Mouse (Mus musculus): ENCODE data around the gene Ppp1r15a. TPM values are rescaled to one million over a fixed set of nuclear protein-coding genes. Genes with fewer than 3 reads are reported as not detected.
"Not testable (repeated sequence)": the region's sequence is repeated elsewhere in the genome, so short reads cannot be mapped to it uniquely, and the experiment has no call there.

Ppp1r15a gene
- total and polyA plus RNA-seq, 3 experiments, result 49.0 to 57.8 (median 49.7) TPM

GRCm38 (mm10) chr7:45484985-45485384, 41.1 kb downstream of the Ppp1r15a start:
- DNase-seq, result peak; percentile 64

- DNase-seq, result no peak
These were observed 43.9 kb downstream of the Ppp1r15a start for GRCm38 (mm10) chr7:45482166-45482565.

GRCm38 (mm10) chr7:45481374-45481927, 44.6 kb downstream of the Ppp1r15a start, which contains the start of gene Tulp2:
Gene Tulp2 (plus strand): TSS chr7:45481877.
- peak; percentile 71 for DNase-seq

GRCm38 (mm10) chr7:45480310-45480709, 45.8 kb downstream of the Ppp1r15a start:
- DNase-seq, result not testable (repeated sequence)

GRCm38 (mm10) chr7:45478774-45479173, 47.3 kb downstream of the Ppp1r15a start:
- DNase-seq, result no peak

GRCm38 (mm10) chr7:45477003-45477402, 49.1 kb downstream of the Ppp1r15a start:
- DNase-seq, result peak; percentile 71

GRCm38 (mm10) chr7:45476453-45476852, 49.6 kb downstream of the Ppp1r15a start:
- DNase-seq, result no peak

- peak; percentile 63 for DNase-seq
These were observed 50.6 kb downstream of the Ppp1r15a start for GRCm38 (mm10) chr7:45475291-45475969.

Other genes with a start within 250 kb of the Ppp1r15a start
Only the 30 nearest of the 34 such genes appear.
- under 1 TPM in 1 of 2 experiments, not detected in 1; 0.23 TPM for gene Hrc, start 191.0 kb downstream of the Ppp1r15a start, total RNA-seq (2021)
- gene Hrc, start 191.0 kb downstream of the Ppp1r15a start, polyA plus RNA-seq (2012; rRNA removed), result 0.18 TPM in 1 of 2 replicates, not detected in the other
- 1 to 10 TPM; 1.1 to 2.8 TPM for gene Ppfia3, start 159.2 kb downstream of the Ppp1r15a start, total RNA-seq (2021)
- gene Ppfia3, start 159.2 kb downstream of the Ppp1r15a start, polyA plus RNA-seq (2012; rRNA removed), result 4.3 and 4.7 TPM in 2 replicates
- 1 to 10 TPM; 2.4 to 3.8 TPM for gene Lin7b, start 155.7 kb downstream of the Ppp1r15a start, total RNA-seq (2021)
- gene Lin7b, start 155.7 kb downstream of the Ppp1r15a start, polyA plus RNA-seq (2012; rRNA removed), result 5.7 and 10.3 TPM in 2 replicates
- gene Snrnp70, start 130.5 kb downstream of the Ppp1r15a start, total RNA-seq (2021), result 100 to 1,000 TPM; 219 to 278 TPM
- gene Snrnp70, start 130.5 kb downstream of the Ppp1r15a start, polyA plus RNA-seq (2012; rRNA removed), result 230 and 236 TPM in 2 replicates
- gene Kcna7, start 120.6 kb downstream of the Ppp1r15a start, total RNA-seq (2021), result not detected
- not detected in 2 replicates for gene Kcna7, start 120.6 kb downstream of the Ppp1r15a start, polyA plus RNA-seq (2012; rRNA removed)
- not detected for gene Ntf5, start 112.6 kb downstream of the Ppp1r15a start, total RNA-seq (2021)
- not detected in 2 replicates for gene Ntf5, start 112.6 kb downstream of the Ppp1r15a start, polyA plus RNA-seq (2012; rRNA removed)
- gene Lhb, start 105.4 kb downstream of the Ppp1r15a start, total RNA-seq (2021), result not detected
- gene Lhb, start 105.4 kb downstream of the Ppp1r15a start, polyA plus RNA-seq (2012; rRNA removed), result not detected in 2 replicates
- 10 to 100 TPM; 46.4 to 57.6 TPM for gene Gys1, start 91.4 kb downstream of the Ppp1r15a start, total RNA-seq (2021)
- gene Gys1, start 91.4 kb downstream of the Ppp1r15a start, polyA plus RNA-seq (2012; rRNA removed), result 64.0 and 82.1 TPM in 2 replicates
- gene Ruvbl2, start 88.2 kb downstream of the Ppp1r15a start, total RNA-seq (2021), result 10 to 100 TPM; 38.2 to 52.3 TPM
- gene Ruvbl2, start 88.2 kb downstream of the Ppp1r15a start, polyA plus RNA-seq (2012; rRNA removed), result 70.2 and 89.3 TPM in 2 replicates
- 1,000 to 10,000 TPM; 1,338 to 1,480 TPM for gene Ftl1, start 66.4 kb downstream of the Ppp1r15a start, total RNA-seq (2021)
- gene Ftl1, start 66.4 kb downstream of the Ppp1r15a start, polyA plus RNA-seq (2012; rRNA removed), result 7,024 and 7,397 TPM in 2 replicates
- gene Bax, start 59.4 kb downstream of the Ppp1r15a start, total RNA-seq (2021), result 10 to 100 TPM; 52.5 to 60.6 TPM
- gene Bax, start 59.4 kb downstream of the Ppp1r15a start, polyA plus RNA-seq (2012; rRNA removed), result 148 and 158 TPM in 2 replicates
- under 1 TPM; 0.41 to 0.75 TPM for gene Tulp2, start 44.4 kb downstream of the Ppp1r15a start, total RNA-seq (2021)
- gene Tulp2, start 44.4 kb downstream of the Ppp1r15a start, polyA plus RNA-seq (2012; rRNA removed), result 0.44 and 0.64 TPM in 2 replicates
- gene Gm45808, start 39.5 kb downstream of the Ppp1r15a start, total RNA-seq (2021), result 10 to 100 TPM in 1 of 2 experiments, 1 to 10 TPM in 1; 2.2 to 33.5 TPM
- gene Gm45808, start 39.5 kb downstream of the Ppp1r15a start, polyA plus RNA-seq (2012; rRNA removed), result 0.45 TPM in 1 of 2 replicates, not detected in the other
- gene Dhdh, start 37.5 kb downstream of the Ppp1r15a start, total RNA-seq (2021), result 10 to 100 TPM; 55.4 to 71.1 TPM
- gene Dhdh, start 37.5 kb downstream of the Ppp1r15a start, polyA plus RNA-seq (2012; rRNA removed), result 17.6 and 21.4 TPM in 2 replicates
- 100 to 1,000 TPM; 280 to 286 TPM for gene Nucb1, start 15.9 kb downstream of the Ppp1r15a start, total RNA-seq (2021)
- gene Nucb1, start 15.9 kb downstream of the Ppp1r15a start, polyA plus RNA-seq (2012; rRNA removed), result 594 and 643 TPM in 2 replicates
- gene Plekha4, start 62 bp upstream of the Ppp1r15a start, total RNA-seq (2021), result 1 to 10 TPM; 3.0 to 5.9 TPM
- 9.8 and 15.6 TPM in 2 replicates for gene Plekha4, start 62 bp upstream of the Ppp1r15a start, polyA plus RNA-seq (2012; rRNA removed)
- 1 to 10 TPM; 2.3 TPM for gene Hsd17b14, start 28.6 kb upstream of the Ppp1r15a start, total RNA-seq (2021)
- 1.5 and 2.3 TPM in 2 replicates for gene Hsd17b14, start 28.6 kb upstream of the Ppp1r15a start, polyA plus RNA-seq (2012; rRNA removed)
- 100 to 1,000 TPM; 213 to 292 TPM for gene Bcat2, start 43.9 kb upstream of the Ppp1r15a start, total RNA-seq (2021)
- gene Bcat2, start 43.9 kb upstream of the Ppp1r15a start, polyA plus RNA-seq (2012; rRNA removed), result 166 and 170 TPM in 2 replicates
- gene Fgf21, start 89.2 kb upstream of the Ppp1r15a start, total RNA-seq (2021), result not detected
- gene Fgf21, start 89.2 kb upstream of the Ppp1r15a start, polyA plus RNA-seq (2012; rRNA removed), result 0.15 and 0.16 TPM in 2 replicates
- not detected for gene Fut1, start 91.0 kb upstream of the Ppp1r15a start, total RNA-seq (2021)
- not detected in 2 replicates for gene Fut1, start 91.0 kb upstream of the Ppp1r15a start, polyA plus RNA-seq (2012; rRNA removed)
- gene Izumo1, start 95.5 kb upstream of the Ppp1r15a start, total RNA-seq (2021), result under 1 TPM; 0.28 to 0.29 TPM
- 0.65 and 0.89 TPM in 2 replicates for gene Izumo1, start 95.5 kb upstream of the Ppp1r15a start, polyA plus RNA-seq (2012; rRNA removed)
- gene Rasip1, start 101.2 kb upstream of the Ppp1r15a start, total RNA-seq (2021), result 10 to 100 TPM; 13.5 to 20.6 TPM
- gene Rasip1, start 101.2 kb upstream of the Ppp1r15a start, polyA plus RNA-seq (2012; rRNA removed), result 42.9 and 56.4 TPM in 2 replicates
- gene Mamstr, start 113.7 kb upstream of the Ppp1r15a start, total RNA-seq (2021), result 1 to 10 TPM; 3.0 to 5.8 TPM
- 5.1 and 5.8 TPM in 2 replicates for gene Mamstr, start 113.7 kb upstream of the Ppp1r15a start, polyA plus RNA-seq (2012; rRNA removed)
- gene Fut2, start 140.1 kb upstream of the Ppp1r15a start, total RNA-seq (2021), result under 1 TPM in 1 of 2 experiments, not detected in 1; 0.09 TPM
- not detected in 2 replicates for gene Fut2, start 140.1 kb upstream of the Ppp1r15a start, polyA plus RNA-seq (2012; rRNA removed)
- under 1 TPM in 1 of 2 experiments, not detected in 1; 0.31 TPM for gene Ntn5, start 157.8 kb upstream of the Ppp1r15a start, total RNA-seq (2021)
- 0.40 and 0.86 TPM in 2 replicates for gene Ntn5, start 157.8 kb upstream of the Ppp1r15a start, polyA plus RNA-seq (2012; rRNA removed)
- under 1 TPM; 0.29 to 0.41 TPM for gene Sec1, start 168.1 kb upstream of the Ppp1r15a start, total RNA-seq (2021)
- 0.57 and 0.58 TPM in 2 replicates for gene Sec1, start 168.1 kb upstream of the Ppp1r15a start, polyA plus RNA-seq (2012; rRNA removed)
- 10 to 100 TPM; 10.9 to 18.6 TPM for gene Car11, start 173.6 kb upstream of the Ppp1r15a start, total RNA-seq (2021)
- gene Car11, start 173.6 kb upstream of the Ppp1r15a start, polyA plus RNA-seq (2012; rRNA removed), result 30.0 and 38.2 TPM in 2 replicates
- gene Dbp, start 178.8 kb upstream of the Ppp1r15a start, total RNA-seq (2021), result 100 to 1,000 TPM in 1 of 2 experiments, 10 to 100 TPM in 1; 54.3 to 225 TPM
- gene Dbp, start 178.8 kb upstream of the Ppp1r15a start, polyA plus RNA-seq (2012; rRNA removed), result 569 and 796 TPM in 2 replicates
- 1,000 to 10,000 TPM in 1 of 2 experiments, 100 to 1,000 TPM in 1; 972 to 1,050 TPM for gene Rpl18, start 189.2 kb upstream of the Ppp1r15a start, total RNA-seq (2021)
- 1,143 and 1,258 TPM in 2 replicates for gene Rpl18, start 189.2 kb upstream of the Ppp1r15a start, polyA plus RNA-seq (2012; rRNA removed)
- 10 to 100 TPM; 38.9 to 39.5 TPM for gene Sphk2, start 191.7 kb upstream of the Ppp1r15a start, total RNA-seq (2021)
- 90.9 and 92.5 TPM in 2 replicates for gene Sphk2, start 191.7 kb upstream of the Ppp1r15a start, polyA plus RNA-seq (2012; rRNA removed)

Data from adrenal gland, adult 2 months (tissue).